Mouse (Mus musculus): ENCODE results near the gene Dnttip2.

DNA sequence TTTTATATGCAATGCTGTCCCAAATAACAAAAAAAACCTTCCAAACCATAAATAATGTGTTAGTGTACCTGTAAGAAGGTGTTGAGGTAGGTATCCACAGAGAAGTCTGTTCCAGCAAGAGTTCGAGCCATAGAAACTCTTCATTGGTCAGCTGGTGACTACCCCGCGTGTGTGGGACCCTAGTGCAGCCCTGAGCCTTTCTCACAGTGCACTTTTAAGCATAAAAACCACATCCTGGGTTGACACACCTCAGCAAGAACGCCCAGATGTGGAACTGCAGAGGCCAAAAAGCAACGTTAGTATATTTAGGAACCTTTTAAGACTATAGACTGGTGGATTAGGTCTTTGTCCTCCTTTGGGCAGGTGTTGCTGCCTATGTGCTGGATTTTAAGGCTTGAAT is 13.0 kb downstream of the Dnttip2 start:
- TF ChIP-seq CTCF (IDR thresholded peaks at IDR 0.05; ENCODE audit: low read depth, low read length) (no peak), POLR2A (IDR thresholded peaks at IDR 0.05; ENCODE audit: borderline replicate concordance, low read depth, low read length) (no peak)
